Mouse (Mus musculus) lung, embryonic 14.5 days (tissue): ENCODE measurements at regions not wholly inside any gene's neighbourhood (a gene's known extent, or its start where the extent isn't known, plus 50 kb on each side); places are given as distances from the start of the nearest gene placed in this dataset.
A peak's percentile ranks its signal among the peaks of the same experiment; 100 is the strongest.

Source experiments
- ATAC-seq: fragments of 200-750 bp; cut with Nextera tagmentation; 2 replicates; pipeline ENCODE4 v1.8.0; 2017; ENCODE audit warnings: mild to moderate bottlenecking, moderate TSS enrichment, moderate library complexity; ENCODE audit not compliant: insufficient read depth
- DNase-seq: peaks from one replicate; pipeline ENCODE4 v3.0.0-alpha.2; 2015
- H3K27ac ChIP-seq: fragments of 300-500 bp; sonication (generic); 2 replicates; pipeline ENCODE4 v1.5.1; 2014; ENCODE audit warnings: low read depth, mild to moderate bottlenecking, moderate library complexity
- H3K27me3 ChIP-seq: fragments of 300-500 bp; sonication (generic); 2 replicates; pipeline ENCODE4 v1.6.1; 2014; ENCODE audit warnings: low read length, control low read depth; ENCODE audit not compliant: insufficient read depth
- H3K36me3 ChIP-seq: fragments of 300-500 bp; sonication (generic); 2 replicates; pipeline ENCODE4 v1.6.1; 2014; ENCODE audit warnings: control low read depth; ENCODE audit not compliant: insufficient read depth
- H3K4me1 ChIP-seq: fragments of 300-500 bp; sonication (generic); 2 replicates; pipeline ENCODE4 v1.6.1; 2014; ENCODE audit warnings: antibody characterized with exemption, control low read depth; ENCODE audit not compliant: insufficient read depth
- H3K4me2 ChIP-seq: fragments of 300-500 bp; sonication (generic); 2 replicates; pipeline ENCODE4 v1.6.1; 2014; ENCODE audit warnings: mild to moderate bottlenecking
- H3K4me3 ChIP-seq: fragments of 300-500 bp; sonication (generic); 2 replicates; pipeline ENCODE4 v1.5.1; 2014; ENCODE audit warnings: low read depth, low read length
- H3K9ac ChIP-seq: fragments of 300-500 bp; sonication (generic); 2 replicates; pipeline ENCODE4 v1.6.1; 2014
- H3K9me3 ChIP-seq: fragments of 300-500 bp; sonication (generic); 2 replicates; pipeline ENCODE4 v1.6.1; 2016; ENCODE audit warnings: low read depth, low read length, control low read depth
- CTCF ChIP-seq: IDR thresholded peaks from 2 replicates; pipeline ENCODE4 v1.5.1; 2016; ENCODE audit warnings: antibody characterized with exemption, low read depth
- WGBS: fragments of 180-500 bp; shearing (Covaris S2); extraction: QIAGEN DNeasy Blood & Tissue Kit; methylation state at CpG from one replicate; pipeline ENCODE4 v1.1.7; 2014; 5-methylcytosine and 5-hydroxymethylcytosine counted together

DNA sequence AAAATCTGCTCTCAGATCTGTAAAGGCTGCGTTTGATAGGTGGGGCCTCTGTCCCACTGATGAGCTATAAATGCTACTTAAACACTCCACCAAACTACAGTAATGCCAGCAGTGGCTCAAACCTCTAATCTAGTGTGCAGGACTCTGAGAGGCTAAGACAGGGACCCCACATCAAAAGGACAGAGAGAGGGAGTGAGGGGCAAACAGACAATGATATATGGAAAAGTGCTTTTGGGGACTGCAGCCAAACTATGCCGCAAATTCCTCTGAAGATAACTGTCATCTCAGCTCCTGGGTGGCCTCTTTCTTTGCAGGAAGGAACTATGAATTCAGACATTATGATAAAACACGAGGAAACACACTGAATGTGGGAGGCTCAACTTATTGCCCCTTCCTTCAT is 138.9 kb upstream of the Ddit4l start:
- peak; percentile 91; the same call in 1 of the 2 replicates for ATAC-seq
- H3K27ac ChIP-seq = peak overlapping the region; percentile 2; the same call in 1 of the 2 replicates
- no peak overlapping the region for H3K4me2 ChIP-seq
- no peaks in the 10 kb centered on the region for H3K9me3 ChIP-seq
- no peaks in the 10 kb centered on the region for H3K27me3 ChIP-seq
- no peaks in the 10 kb centered on the region for H3K36me3 ChIP-seq
- H3K9ac ChIP-seq = no peak overlapping the region
- 0 out of 2 replicates have a peak, but pooled peaks cover 2% of the 10 kb centered on the region for H3K4me1 ChIP-seq
- DNase-seq = peak; percentile 68
- H3K4me3 ChIP-seq = no peak overlapping the region
- WGBS = 23% methylated on average over 3 of the region's 3 CpGs
- no peak for TF ChIP-seq CTCF

DNA sequence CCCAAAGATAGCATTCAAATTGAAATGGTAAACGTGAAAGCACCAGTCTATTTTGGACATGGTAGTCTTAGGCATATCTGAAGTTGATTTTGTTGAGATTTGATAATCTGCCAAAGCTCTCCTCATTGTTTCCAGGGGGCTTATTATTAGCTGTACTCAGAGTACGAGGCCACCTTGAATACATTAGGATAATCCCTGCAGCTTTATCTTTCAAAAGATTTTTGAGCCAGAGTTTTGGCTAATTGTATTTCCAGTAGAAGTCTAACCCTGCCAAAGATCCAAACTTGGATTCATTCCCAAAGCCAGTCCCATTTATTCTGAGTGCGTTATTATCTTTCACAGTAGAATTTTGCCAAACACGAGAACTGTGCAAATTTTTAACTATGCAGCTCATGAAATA is 138.4 kb upstream of the Ddit4l start:
- WGBS = 32% methylated on average over 4 of the region's 4 CpGs
- Histone ChIP-seq H3K27ac (peak overlapping the region; percentile 2; the same call in 1 of the 2 replicates), H3K36me3 (no peaks in the 10 kb centered on the region), H3K4me1 (0 out of 2 replicates have a peak, but pooled peaks cover 2% of the 10 kb centered on the region), H3K9ac (no peak overlapping the region), H3K4me2 (no peak overlapping the region), H3K27me3 (no peaks in the 10 kb centered on the region), H3K9me3 (no peaks in the 10 kb centered on the region), H3K4me3 (no peak overlapping the region)
- TF ChIP-seq CTCF = no peak
- ATAC-seq (peak; percentile 58; the same call in 1 of the 2 replicates), DNase-seq (peak; percentile 79)

DNA sequence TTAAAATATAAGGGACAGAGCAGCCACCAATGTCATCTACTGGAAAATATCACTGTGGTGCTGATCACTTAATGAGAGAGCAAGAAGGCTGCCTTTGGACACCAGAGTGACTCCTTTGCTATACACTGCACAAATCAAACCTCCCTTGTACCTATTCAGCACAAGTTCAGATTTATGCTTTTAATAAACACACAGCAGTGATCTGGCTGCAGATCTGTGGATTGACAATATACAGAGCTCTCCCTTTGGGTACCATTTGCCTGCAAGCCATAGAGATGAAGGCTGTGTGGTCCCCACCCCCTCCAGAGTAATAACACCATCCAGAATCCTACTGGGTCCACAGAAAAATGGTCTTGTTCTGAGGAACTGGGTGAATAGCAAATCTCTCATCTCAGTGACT is 131.8 kb upstream of the Ddit4l start:
- TF ChIP-seq CTCF = no peak
- H3K4me3 ChIP-seq = no peak overlapping the region
- no peak overlapping the region for H3K27ac ChIP-seq
- no peak for ATAC-seq
- no peak overlapping the region for H3K4me2 ChIP-seq
- H3K9me3 ChIP-seq = no peaks in the 10 kb centered on the region
- no peaks in the 10 kb centered on the region for H3K36me3 ChIP-seq
- H3K27me3 ChIP-seq = no peaks in the 10 kb centered on the region
- no peaks in the 10 kb centered on the region for H3K4me1 ChIP-seq
- DNase-seq = no peak
- H3K9ac ChIP-seq = no peak overlapping the region

GRCm38 (mm10) chr3:137491508-137492019 is 129.8 kb upstream of the Ddit4l start:
- no peak overlapping the region for H3K9ac ChIP-seq
- H3K36me3 ChIP-seq = no peaks in the 10 kb centered on the region
- no peak for TF ChIP-seq CTCF
- 68% methylated on average over 1 of the region's 1 CpGs for WGBS
- no peaks in the 10 kb centered on the region for H3K9me3 ChIP-seq
- H3K4me2 ChIP-seq = no peak overlapping the region
- ATAC-seq = no peak
- H3K4me3 ChIP-seq = no peak overlapping the region
- DNase-seq = no peak
- H3K27ac ChIP-seq = no peak overlapping the region
- H3K27me3 ChIP-seq = no peaks in the 10 kb centered on the region
- no peaks in the 10 kb centered on the region for H3K4me1 ChIP-seq

GRCm38 (mm10) chr3:137498343-137498742 is 123.1 kb upstream of the Ddit4l start:
- no peak for ATAC-seq
- no peak overlapping the region for H3K4me3 ChIP-seq
- H3K4me1 ChIP-seq = no peaks in the 10 kb centered on the region
- H3K27me3 ChIP-seq = no peaks in the 10 kb centered on the region
- WGBS = 84% methylated on average over 3 of the region's 3 CpGs
- TF ChIP-seq CTCF = no peak
- H3K4me2 ChIP-seq = no peak overlapping the region
- no peaks in the 10 kb centered on the region for H3K36me3 ChIP-seq
- H3K9me3 ChIP-seq = no peaks in the 10 kb centered on the region
- DNase-seq = no peak
- H3K9ac ChIP-seq = no peak overlapping the region
- no peak overlapping the region for H3K27ac ChIP-seq

- no peaks in the 10 kb centered on the region for H3K9me3 ChIP-seq
- 81% methylated on average over 1 of the region's 1 CpGs for WGBS
- no peaks in the 10 kb centered on the region for H3K27me3 ChIP-seq
- no peaks in the 10 kb centered on the region for H3K4me1 ChIP-seq
- H3K9ac ChIP-seq = no peak overlapping the region
- no peak for TF ChIP-seq CTCF
- DNase-seq = no peak
- no peak overlapping the region for H3K27ac ChIP-seq
- H3K4me3 ChIP-seq = no peak overlapping the region
- H3K36me3 ChIP-seq = no peaks in the 10 kb centered on the region
- ATAC-seq = no peak
- no peak overlapping the region for H3K4me2 ChIP-seq
Measured at GRCm38 (mm10) chr3:137511283-137511682, 110.1 kb upstream of the Ddit4l start.

GRCm38 (mm10) chr3:137512411-137512810 is 109.0 kb upstream of the Ddit4l start:
- H3K4me2 ChIP-seq = no peak overlapping the region
- no peaks in the 10 kb centered on the region for H3K9me3 ChIP-seq
- no peak for TF ChIP-seq CTCF
- no peaks in the 10 kb centered on the region for H3K4me1 ChIP-seq
- no peaks in the 10 kb centered on the region for H3K27me3 ChIP-seq
- no peak for DNase-seq
- no peak overlapping the region for H3K27ac ChIP-seq
- H3K4me3 ChIP-seq = no peak overlapping the region
- H3K36me3 ChIP-seq = no peaks in the 10 kb centered on the region
- ATAC-seq = no peak
- no peak overlapping the region for H3K9ac ChIP-seq
- 89% methylated on average over 2 of the region's 2 CpGs for WGBS

DNA sequence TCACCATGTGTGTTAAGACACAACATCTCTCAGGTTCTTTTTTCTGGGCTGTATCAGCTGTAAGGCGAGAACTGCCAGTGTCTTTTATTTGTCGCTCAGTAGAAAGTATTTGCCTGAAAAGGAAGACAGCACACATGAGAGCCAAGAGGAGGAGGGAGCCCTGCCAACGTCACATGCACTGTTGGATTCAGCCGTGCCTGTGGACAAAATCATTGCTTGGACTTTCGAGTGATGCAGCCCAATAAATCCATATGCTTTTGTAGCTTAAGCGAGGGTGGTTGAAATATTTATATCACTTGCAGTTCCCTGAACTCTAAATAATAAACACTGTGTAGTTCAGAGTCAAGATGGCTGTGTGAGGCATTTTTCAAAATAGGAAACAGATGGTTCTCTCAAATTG is 108.4 kb upstream of the Ddit4l start:
- Histone ChIP-seq H3K4me2 (no peak overlapping the region), H3K4me1 (no peaks in the 10 kb centered on the region), H3K36me3 (no peaks in the 10 kb centered on the region), H3K27ac (no peak overlapping the region), H3K9ac (no peak overlapping the region), H3K27me3 (no peaks in the 10 kb centered on the region), H3K9me3 (no peaks in the 10 kb centered on the region), H3K4me3 (no peak overlapping the region)
- no peak for TF ChIP-seq CTCF
- peak; percentile 67 for DNase-seq
- ATAC-seq = peak; percentile 65; the same call in 1 of the 2 replicates
- WGBS = 26% methylated on average over 6 of the region's 6 CpGs
